Mouse (Mus musculus): ENCODE measurements around the gene Aanat.

DNA sequence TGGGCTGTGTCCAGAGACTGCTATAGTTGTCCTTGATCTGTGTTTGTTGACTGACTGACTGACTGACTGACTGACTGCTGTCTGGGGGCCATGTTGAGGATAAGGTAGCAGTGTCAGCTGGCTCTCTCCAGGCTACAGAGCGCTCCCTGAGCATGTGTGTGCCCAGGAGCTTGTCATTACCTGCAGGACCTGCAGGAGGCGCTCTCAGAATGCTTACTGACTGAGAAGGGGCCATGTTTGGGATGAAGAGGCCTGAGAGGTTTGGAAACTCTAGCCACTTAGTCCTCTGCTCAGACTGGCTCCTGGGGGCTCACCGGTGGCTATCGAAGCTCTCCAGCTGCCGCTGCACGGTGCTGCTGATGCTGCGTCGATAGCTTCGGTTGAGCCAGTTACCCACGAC, 17.1 kb downstream of the Aanat start:
- TF ChIP-seq CHD2 (IDR thresholded peaks at IDR 0.05; ENCODE audit: low read length) = no peak
- no peak for TF ChIP-seq POLR2A (IDR thresholded peaks at IDR 0.05; ENCODE audit: low read depth, low read length)
- TF ChIP-seq MXI1 (IDR thresholded peaks at IDR 0.05; ENCODE audit: low read depth, low read length) = no peak
- TF ChIP-seq CTCF (conservative IDR thresholded peaks at IDR 0.05 in 1 of 2, IDR thresholded peaks at IDR 0.05 in 1 of 2; ENCODE audit: low read depth in 2 of 2, low read length in 2 of 2) = peak; percentile 76 to 88
- TF ChIP-seq E2F4 (IDR thresholded peaks at IDR 0.05; ENCODE audit: insufficient replicate concordance, low read depth, low read length) = no peak
- TF ChIP-seq POLR2AphosphoS2 (IDR thresholded peaks at IDR 0.05; ENCODE audit: low read depth, low read length) = no peak
- no peak for TF ChIP-seq MAFK (IDR thresholded peaks at IDR 0.05; ENCODE audit: insufficient replicate concordance, low read length)
